Mouse (Mus musculus): ENCODE data around the gene Cyth2.

GRCm38 (mm10) chr7:45813787-45814779, at the start of gene Cyth2:
- TF ChIP-seq CTCF (IDR thresholded peaks at IDR 0.05; ENCODE audit: extremely low read depth, insufficient read depth, low read length) (no peak), POLR2A (IDR thresholded peaks at IDR 0.05; ENCODE audit: extremely low read depth, insufficient read depth, low read length) (peak; percentile 63)

Measured in cortical plate, adult 2 months (tissue).